Mouse (Mus musculus) bone marrow, adult 2 months (tissue): Measurements from ENCODE around the gene Slc25a51.

Experiments used
- CTCF ChIP-seq: fragments of 200-500 bp; IDR thresholded peaks from 2 replicates; pipeline ENCODE4 v1.5.1; 2011; ENCODE audit warnings: low read length, control low read depth; ENCODE audit not compliant: control insufficient read depth, insufficient read depth
- POLR2A ChIP-seq: fragments of 200-500 bp; IDR thresholded peaks from 2 replicates; pipeline ENCODE4 v1.6.1; 2011; ENCODE audit warnings: low read depth, mild to moderate bottlenecking, control low read depth, low read length, borderline replicate concordance; ENCODE audit not compliant: control insufficient read depth

DNA sequence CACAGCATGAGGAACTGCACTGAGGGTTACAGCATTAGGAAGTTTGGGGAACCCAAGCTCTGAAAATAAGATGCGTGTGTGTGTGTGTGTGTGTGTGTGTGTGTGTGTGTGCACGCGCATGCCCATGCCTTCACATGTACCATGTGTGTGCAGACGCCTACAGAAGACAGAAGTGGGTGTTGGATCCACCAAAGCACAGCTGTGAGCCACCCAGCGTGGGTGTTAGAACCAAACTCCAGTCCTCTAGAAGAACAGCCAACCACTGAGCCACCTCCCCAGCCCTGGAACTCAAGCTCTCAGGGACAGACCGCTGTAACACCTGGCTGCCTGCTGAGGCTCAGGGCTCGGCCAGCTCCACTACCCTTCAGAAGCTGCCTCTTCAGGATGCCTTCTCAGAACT is 39.9 kb upstream of the Slc25a51 start:
- TF ChIP-seq CTCF (no peak), POLR2A (no peak)
